In genomic region chr1:133091483-133091882, GRCm38 (mm10) we compare ENCODE assay signal across 20 mouse cellular contexts. TPM values are rescaled to one million over a fixed set of nuclear protein-coding genes. Genes with fewer than 3 reads are reported as not detected.
DNase-seq lines count a peak whose midpoint lies in the region; ATAC-seq and TF ChIP-seq lines count a peak whose summit lies in the region.
"Had no signal": no experiment of that assay in that cellular context is flagged by ENCODE, and none has a peak within 500 bp of the region (broad histone marks: within the 10 kb centered on the region; RNA-seq: fewer than 3 reads in every experiment).

No protein-coding gene starts in this region.

- no peak for DNase-seq in kidney, adult 2 months
- DNase-seq in kidney, postnatal 36 days: no peak
- no peak for DNase-seq in lung, embryonic 14.5 days
- DNase-seq in lung, postnatal 25 days (ENCODE audit: low spot score): peak; percentile 87
- DNase-seq in stomach, postnatal 0 days (ENCODE audit: low spot score): peak; percentile 33
- no peak for DNase-seq in left cerebral cortex, postnatal 4 days
- DNase-seq: adrenal gland, postnatal 14 days; cerebellum, adult 8-10 months; gastrocnemius, postnatal 36 days; heart, postnatal 36 days; midbrain, embryonic 14.5 days; thymus, adult 2 months; thymus, postnatal 4 days had no signal

- TF ChIP-seq EP300 in stomach, postnatal 0 days (optimal IDR thresholded peaks at IDR 0.05): no peak

- H3K27me3 ChIP-seq in kidney, adult 2 months (replicated peaks; ENCODE audit: control insufficient read depth, insufficient read depth, low read length): no peaks in the 10 kb centered on the region
- no peaks in the 10 kb centered on the region for H3K27me3 ChIP-seq in lung, embryonic 14.5 days (ENCODE audit: insufficient read depth, low read length)
- no peaks in the 10 kb centered on the region for H3K27me3 ChIP-seq in stomach, postnatal 0 days (ENCODE audit: control insufficient read depth, insufficient read depth, low read length)
- H3K27me3 ChIP-seq: heart, embryonic 15.5 days; hindbrain, embryonic 13.5 days had no signal

- no peaks in the 10 kb centered on the region for H3K9me3 ChIP-seq in lung, embryonic 14.5 days (ENCODE audit: low read depth, low read length)
- no peaks in the 10 kb centered on the region for H3K9me3 ChIP-seq in stomach, postnatal 0 days (ENCODE audit: control insufficient read depth, low read length)
- H3K9me3 ChIP-seq: heart, embryonic 15.5 days; hindbrain, embryonic 13.5 days; limb, embryonic 10.5 days; megakaryocyte, embryonic 14.5 days had no signal

- no peak for ATAC-seq in lung, embryonic 14.5 days (ENCODE audit: insufficient read depth)
- ATAC-seq in stomach, postnatal 0 days (ENCODE audit: low FRiP score, low TSS enrichment): 0 out of 2 replicates have a peak, but pooled peaks have one; percentile 6
- no peak for ATAC-seq in inflammation-experienced regulatory T-cells, adult 6 months
- ATAC-seq: CD4-positive, CD25-positive, alpha-beta regulatory T cell, adult 4 months; forebrain, embryonic 16.5 days had no signal

- TF ChIP-seq POLR2A in kidney, adult 2 months (IDR thresholded peaks at IDR 0.05; ENCODE audit: low read depth, low read length): no peak

- H3K4me2 ChIP-seq in lung, embryonic 14.5 days: no peak overlapping the region
- H3K4me2 ChIP-seq in stomach, postnatal 0 days (replicated peaks; ENCODE audit: low read depth): no peak overlapping the region
- H3K4me2 ChIP-seq: heart, embryonic 15.5 days; hindbrain, embryonic 13.5 days had no signal

- WGBS in kidney, adult 2 months: 75% methylated on average over 8 of the region's 8 CpGs
- WGBS in lung, embryonic 14.5 days: 69% methylated on average over 8 of the region's 8 CpGs
- 68% methylated on average over 8 of the region's 8 CpGs for WGBS in stomach, postnatal 0 days

- peak overlapping the region; percentile 87 for H3K27ac ChIP-seq in kidney, adult 2 months (ENCODE audit: insufficient read depth, low read depth, low read length)
- peak overlapping the region; percentile 61; the same call in 1 of the 2 replicates for H3K27ac ChIP-seq in lung, embryonic 14.5 days (ENCODE audit: low read depth)
- peak overlapping the region; percentile 84 for H3K27ac ChIP-seq in stomach, postnatal 0 days (replicated peaks)
- H3K27ac ChIP-seq: heart, embryonic 15.5 days; hindbrain, embryonic 13.5 days; limb, embryonic 10.5 days had no signal

- H3K4me3 ChIP-seq in kidney, adult 2 months (ENCODE audit: insufficient read depth, low read depth, low read length): no peak overlapping the region
- no peak overlapping the region for H3K4me3 ChIP-seq in lung, embryonic 14.5 days (ENCODE audit: low read depth, low read length)
- no peak overlapping the region for H3K4me3 ChIP-seq in stomach, postnatal 0 days (ENCODE audit: low read depth, low read length)
- H3K4me3 ChIP-seq: heart, embryonic 15.5 days; hindbrain, embryonic 13.5 days; limb, embryonic 10.5 days; megakaryocyte, embryonic 14.5 days had no signal

- H3K4me1 ChIP-seq in kidney, adult 2 months (ENCODE audit: control insufficient read depth, insufficient read depth, low read length): peaks cover 9% of the 10 kb centered on the region; the same call in 1 of the 2 replicates
- no peaks in the 10 kb centered on the region for H3K4me1 ChIP-seq in lung, embryonic 14.5 days (ENCODE audit: insufficient read depth)
- no peaks in the 10 kb centered on the region for H3K4me1 ChIP-seq in stomach, postnatal 0 days (replicated peaks; ENCODE audit: control insufficient read depth, insufficient read depth)

- no peak for TF ChIP-seq CTCF in kidney, adult 2 months (conservative IDR thresholded peaks at IDR 0.05; ENCODE audit: insufficient read depth, insufficient read length, low read depth, low read length)
- TF ChIP-seq CTCF in lung, embryonic 14.5 days (IDR thresholded peaks at IDR 0.05; ENCODE audit: low read depth): no peak
- no peak for TF ChIP-seq CTCF in stomach, postnatal 0 days (IDR thresholded peaks at IDR 0.05; ENCODE audit: low read depth)

- no peaks in the 10 kb centered on the region for H3K36me3 ChIP-seq in kidney, adult 2 months (ENCODE audit: control insufficient read depth, insufficient read depth, low read length)
- H3K36me3 ChIP-seq in lung, embryonic 14.5 days (ENCODE audit: insufficient read depth): peaks cover 4% of the 10 kb centered on the region; the same call in 1 of the 2 replicates
- peaks cover 11% of the 10 kb centered on the region for H3K36me3 ChIP-seq in stomach, postnatal 0 days (ENCODE audit: control insufficient read depth, insufficient read depth, low read length)

- H3K9ac ChIP-seq in lung, embryonic 14.5 days: no peak overlapping the region
- H3K9ac ChIP-seq in stomach, postnatal 0 days (ENCODE audit: low read length): no peak overlapping the region
- H3K9ac ChIP-seq: heart, embryonic 15.5 days; hindbrain, embryonic 13.5 days had no signal

- intact Hi-C loops in left cerebral cortex, postnatal 4 days (cut with DNase I): no loop called here

RNA-seq across cellular contexts. Expression of gene Ppp1r15b, which starts 39.5 kb away (rescaled TPM):
- polyA plus RNA-seq in kidney, adult 2 months (2012; rRNA removed): 22.2 and 23.9 TPM in 2 replicates
- 51.4 and 54.3 TPM in 2 replicates for polyA plus RNA-seq in lung, embryonic 14.5 days (2014; fragmentation: Nextera tagmentation; extraction: Ambion mirVana)
- 20.7 and 22.3 TPM in 2 replicates for polyA plus RNA-seq in stomach, postnatal 0 days (2015; fragmentation: Nextera tagmentation; extraction: Ambion mirVana)
- 10 to 100 TPM; 20.8 to 26.0 (median 23.6) TPM for polyA plus RNA-seq in inflammation-experienced regulatory T-cells, adult 6 months (2017; shearing (Covaris generic))
- 10 to 100 TPM; 44.0 to 45.4 TPM for total RNA-seq in left cerebral cortex, postnatal 4 days (2021)

RNA-seq across cellular contexts. Expression of gene Pik3c2b, which starts 46.0 kb away (rescaled TPM):
- 3.6 TPM in 2 replicates for polyA plus RNA-seq in kidney, adult 2 months (2012; rRNA removed)
- polyA plus RNA-seq in lung, embryonic 14.5 days (2014; fragmentation: Nextera tagmentation; extraction: Ambion mirVana): 7.1 TPM in 2 replicates
- 4.2 and 4.7 TPM in 2 replicates for polyA plus RNA-seq in stomach, postnatal 0 days (2015; fragmentation: Nextera tagmentation; extraction: Ambion mirVana)
- under 1 TPM; 0.36 to 0.67 (median 0.61) TPM for polyA plus RNA-seq in inflammation-experienced regulatory T-cells, adult 6 months (2017; shearing (Covaris generic))
- total RNA-seq in left cerebral cortex, postnatal 4 days (2021): 10 to 100 TPM; 52.0 to 56.3 TPM

Comparison
In these comparisons a context has a peak if more than half of its experiments do, and no peak if none do; other contexts are left out.
1. DNase-seq: peak in lung, postnatal 25 days (single experiment) and stomach, postnatal 0 days (single experiment); none in kidney, adult 2 months (single experiment), kidney, postnatal 36 days (0 of 2), lung, embryonic 14.5 days (single experiment) and left cerebral cortex, postnatal 4 days (single experiment).
2. Peak in every context shown above with its lines, with median percentiles within 50 percentile points of each other: H3K27ac ChIP-seq.